Mouse (Mus musculus) stomach, embryonic 15.5 days (tissue): ENCODE measurements around the gene Epn2. TPM values are rescaled to one million over a fixed set of nuclear protein-coding genes. Genes with fewer than 3 reads are reported as not detected.

Experiments
- ATAC-seq: fragments of 200-750 bp; cut with Nextera tagmentation; 2 replicates; pipeline ENCODE4 v1.8.0; 2017; ENCODE audit warnings: low read depth, moderate number of reproducible peaks, moderate TSS enrichment; ENCODE audit not compliant: insufficient read depth, low FRiP score
- H3K27ac ChIP-seq: fragments of 300-500 bp; sonication (generic); 2 replicates; pipeline ENCODE4 v1.5.1; 2015; ENCODE audit warnings: mild to moderate bottlenecking, inconsistent platforms
- H3K27me3 ChIP-seq: fragments of 300-500 bp; sonication (generic); replicated peaks from 2 replicates; pipeline ENCODE4 v1.6.1; 2015; ENCODE audit warnings: inconsistent platforms
- H3K36me3 ChIP-seq: fragments of 300-500 bp; sonication (generic); 2 replicates; pipeline ENCODE4 v1.6.1; 2015; ENCODE audit warnings: inconsistent platforms
- H3K4me1 ChIP-seq: fragments of 300-500 bp; sonication (generic); 2 replicates; pipeline ENCODE4 v1.6.1; 2015; ENCODE audit warnings: inconsistent platforms
- H3K4me2 ChIP-seq: fragments of 300-500 bp; sonication (generic); 2 replicates; pipeline ENCODE4 v1.6.1; 2015; ENCODE audit warnings: mild to moderate bottlenecking, inconsistent platforms
- H3K4me3 ChIP-seq: fragments of 300-500 bp; sonication (generic); replicated peaks from 2 replicates; pipeline ENCODE4 v1.5.1; 2015; ENCODE audit warnings: inconsistent platforms
- H3K9ac ChIP-seq: fragments of 300-500 bp; sonication (generic); 2 replicates; pipeline ENCODE4 v1.6.1; 2015; ENCODE audit warnings: inconsistent platforms
- H3K9me3 ChIP-seq: fragments of 300-500 bp; sonication (generic); 2 replicates; pipeline ENCODE4 v1.6.1; 2016; ENCODE audit warnings: inconsistent platforms
- WGBS: fragments of 180-500 bp; shearing (Covaris S2); methylation state at CpG from one replicate; pipeline ENCODE4 v1.1.7; 2015; 5-methylcytosine and 5-hydroxymethylcytosine counted together
- polyA plus RNA-seq: library from polyadenylated mRNA; unstranded; fragments of >200 nt; fragmentation: Nextera tagmentation; extraction: Ambion mirVana; gene quantifications from 2 replicates; pipeline ENCODE4 v1.2.1, GENCODE M21; 2015

Gene Epn2
- polyA plus RNA-seq, 1 experiment from 2014 or later = 22.5 TPM

- 42% methylated on average over 22 of the region's 22 CpGs for WGBS
- Histone ChIP-seq H3K27ac (peak overlapping the region; percentile 97), H3K9ac (peak overlapping the region; percentile 29), H3K4me3 (peak overlapping the region; percentile 45), H3K9me3 (no peaks in the 10 kb centered on the region), H3K4me2 (peak overlapping the region; percentile 57), H3K4me1 (peaks cover 42% of the 10 kb centered on the region), H3K27me3 (no peaks in the 10 kb centered on the region), H3K36me3 (peaks cover 29% of the 10 kb centered on the region; the same call in 1 of the 2 replicates)
- no peak for ATAC-seq
These were observed 93.7 kb downstream of the Epn2 start for GRCm38 (mm10) chr11:61485541-61486457.

GRCm38 (mm10) chr11:61484613-61485540, 94.6 kb downstream of the Epn2 start, which contains the start of gene Mfap4:
Gene Mfap4 (plus strand): TSS chr11:61485431.
- peaks cover 42% of the 10 kb centered on the region for H3K4me1 ChIP-seq
- H3K4me3 ChIP-seq = peak within 1 kb of the TSS; percentile 45
- WGBS = 18% methylated on average over 20 of the region's 20 CpGs
- peak within 1 kb of the TSS; percentile 29 for H3K9ac ChIP-seq
- H3K27ac ChIP-seq = peak within 1 kb of the TSS; percentile 97
- no peaks in the 10 kb centered on the region for H3K9me3 ChIP-seq
- ATAC-seq = peak; percentile 82
- H3K4me2 ChIP-seq = peak within 1 kb of the TSS; percentile 57
- peaks cover 21% of the 10 kb centered on the region; the same call in 1 of the 2 replicates for H3K36me3 ChIP-seq
- no peaks in the 10 kb centered on the region for H3K27me3 ChIP-seq

GRCm38 (mm10) chr11:61484256-61484612, 95.3 kb downstream of the Epn2 start:
- Histone ChIP-seq H3K36me3 (peaks cover 17% of the 10 kb centered on the region; the same call in 1 of the 2 replicates), H3K27ac (peak overlapping the region; percentile 97), H3K4me1 (peaks cover 41% of the 10 kb centered on the region), H3K4me2 (peak overlapping the region; percentile 44), H3K4me3 (peak overlapping the region; percentile 8; the same call in 1 of the 2 replicates), H3K9me3 (no peaks in the 10 kb centered on the region), H3K9ac (no peak overlapping the region), H3K27me3 (no peaks in the 10 kb centered on the region)
- WGBS = 27% methylated on average over 10 of the region's 10 CpGs
- no peak for ATAC-seq

GRCm38 (mm10) chr11:61483226-61483845, 96.2 kb downstream of the Epn2 start:
- Histone ChIP-seq H3K4me1 (peaks cover 34% of the 10 kb centered on the region), H3K27ac (peak overlapping the region; percentile 97; the same call in 1 of the 2 replicates)
- ATAC-seq = no peak

GRCm38 (mm10) chr11:61481239-61482090, 98.0 kb downstream of the Epn2 start:
- no peak for ATAC-seq
- Histone ChIP-seq H3K36me3 (no peaks in the 10 kb centered on the region), H3K4me3 (no peak overlapping the region), H3K27me3 (no peaks in the 10 kb centered on the region), H3K9ac (no peak overlapping the region), H3K4me2 (no peak overlapping the region), H3K9me3 (no peaks in the 10 kb centered on the region), H3K4me1 (peaks cover 32% of the 10 kb centered on the region), H3K27ac (no peak overlapping the region)
- WGBS = 45% methylated on average over 9 of the region's 9 CpGs

More at GRCm38 (mm10) chr11:61483226-61483845, 96.2 kb downstream of the Epn2 start:
- no peaks in the 10 kb centered on the region for H3K27me3 ChIP-seq
- no peak overlapping the region for H3K4me3 ChIP-seq
- no peak overlapping the region for H3K4me2 ChIP-seq
- H3K9ac ChIP-seq = no peak overlapping the region
- H3K9me3 ChIP-seq = no peaks in the 10 kb centered on the region
- WGBS = 78% methylated on average over 13 of the region's 13 CpGs
- H3K36me3 ChIP-seq = peaks cover 9% of the 10 kb centered on the region; the same call in 1 of the 2 replicates

- 82% methylated on average over 4 of the region's 4 CpGs for whole genome bisulfite sequencing
- no peaks in the 10 kb centered on the region for H3K9me3 ChIP-seq
- no peak for ATAC-seq
These were observed 100.7 kb downstream of the Epn2 start for GRCm38 (mm10) chr11:61478788-61479187.

GRCm38 (mm10) chr11:61477566-61478508, 101.7 kb downstream of the Epn2 start:
- Histone ChIP-seq H3K9me3 (no peaks in the 10 kb centered on the region), H3K4me2 (peak overlapping the region; percentile 41), H3K27ac (no peak overlapping the region), H3K9ac (no peak overlapping the region), H3K27me3 (no peaks in the 10 kb centered on the region), H3K4me3 (0 out of 2 replicates have a peak overlapping the region, but pooled peaks have one; percentile 14), H3K4me1 (peaks cover 16% of the 10 kb centered on the region), H3K36me3 (no peaks in the 10 kb centered on the region)
- WGBS = 61% methylated on average over 17 of the region's 17 CpGs
- ATAC-seq = no peak

More at GRCm38 (mm10) chr11:61478788-61479187, 100.7 kb downstream of the Epn2 start:
- no peaks in the 10 kb centered on the region for H3K36me3 ChIP-seq
- no peaks in the 10 kb centered on the region for H3K27me3 ChIP-seq
- no peak overlapping the region for H3K4me3 ChIP-seq
- H3K9ac ChIP-seq = no peak overlapping the region
- no peak overlapping the region for H3K27ac ChIP-seq
- H3K4me1 ChIP-seq = peaks cover 22% of the 10 kb centered on the region
- H3K4me2 ChIP-seq = no peak overlapping the region

GRCm38 (mm10) chr11:61476786-61477382, 102.6 kb downstream of the Epn2 start:
- Histone ChIP-seq H3K9me3 (no peaks in the 10 kb centered on the region), H3K27me3 (no peaks in the 10 kb centered on the region), H3K36me3 (no peaks in the 10 kb centered on the region), H3K4me1 (peaks cover 16% of the 10 kb centered on the region), H3K27ac (no peak overlapping the region), H3K9ac (no peak overlapping the region), H3K4me3 (peak overlapping the region; percentile 14; the same call in 1 of the 2 replicates), H3K4me2 (peak overlapping the region; percentile 41)
- peak; percentile 53; the same call in 1 of the 2 replicates for ATAC-seq
- 31% methylated on average over 12 of the region's 12 CpGs for WGBS

GRCm38 (mm10) chr11:61473630-61474029, 105.9 kb downstream of the Epn2 start:
- WGBS = 69% methylated on average over 4 of the region's 4 CpGs
- no peaks in the 10 kb centered on the region for H3K36me3 ChIP-seq

More at GRCm38 (mm10) chr11:61473630-61474029, 105.9 kb downstream of the Epn2 start:
- Histone ChIP-seq H3K9me3 (no peaks in the 10 kb centered on the region), H3K4me3 (no peak overlapping the region), H3K9ac (no peak overlapping the region), H3K27me3 (no peaks in the 10 kb centered on the region), H3K4me1 (peaks cover 9% of the 10 kb centered on the region; the same call in 1 of the 2 replicates), H3K4me2 (no peak overlapping the region), H3K27ac (no peak overlapping the region)
- no peak for ATAC-seq
